ENCODE assay signal across 15 mouse cellular contexts in the genomic region with DNA sequence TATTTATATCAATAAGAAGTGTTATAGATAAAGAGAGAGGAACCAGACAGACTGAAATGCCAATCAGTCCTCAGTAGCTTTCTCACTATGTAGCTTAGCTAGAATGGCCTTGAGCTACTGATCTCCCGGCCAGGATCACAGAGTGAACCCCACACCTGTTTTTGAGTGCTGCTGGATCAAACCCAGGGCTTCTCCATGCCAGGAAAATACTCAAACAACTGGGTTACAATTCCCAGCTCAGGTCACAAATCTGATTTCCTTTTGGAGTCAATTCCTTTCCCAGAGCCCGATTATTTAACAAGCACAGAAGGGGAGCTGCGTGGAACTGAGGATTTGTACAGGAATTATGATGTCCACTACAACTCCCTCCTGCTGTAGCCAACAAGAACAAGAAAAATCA.
"Had no signal": no experiment of that assay in that cellular context is flagged by ENCODE, and none has a peak within 500 bp of the region (broad histone marks: within the 10 kb centered on the region; RNA-seq: fewer than 3 reads in every experiment).

No protein-coding gene starts in this region.

- H3K4me2 ChIP-seq: neural tube, embryonic 15.5 days; stomach, embryonic 15.5 days had no signal

- H3K27me3 ChIP-seq: neural tube, embryonic 15.5 days; stomach, embryonic 15.5 days had no signal

- H3K4me3 ChIP-seq: neural tube, embryonic 15.5 days; stomach, embryonic 15.5 days had no signal

- DNase-seq: retina, postnatal 1 day; right cerebral cortex, adult 18-20 months; right cerebral cortex, postnatal 14 days; right cerebral cortex, postnatal 25 days; right cerebral cortex, postnatal 4 days; spleen, adult 18-20 months; thymus, adult 18-20 months; thymus, adult 2 months; thymus, postnatal 14 days; thymus, postnatal 25 days; thymus, postnatal 36 days; thymus, postnatal 4 days had no signal

- H3K9me3 ChIP-seq: neural tube, embryonic 15.5 days; stomach, embryonic 15.5 days had no signal

- H3K9ac ChIP-seq: neural tube, embryonic 15.5 days; stomach, embryonic 15.5 days had no signal

- H3K4me1 ChIP-seq: neural tube, embryonic 15.5 days; stomach, embryonic 15.5 days had no signal

- H3K27ac ChIP-seq: neural tube, embryonic 15.5 days; stomach, embryonic 15.5 days; stomach, postnatal 0 days had no signal
